Mouse (Mus musculus): ENCODE results near the gene 1700008O03Rik. TPM values are rescaled to one million over a fixed set of nuclear protein-coding genes. Genes with fewer than 3 reads are reported as not detected.
A peak's percentile ranks its signal among the peaks of the same experiment; 100 is the strongest.

The 1700008O03Rik gene
- 1.4 and 1.5 TPM in 2 replicates for polyA plus RNA-seq (2012; rRNA removed)

DNA sequence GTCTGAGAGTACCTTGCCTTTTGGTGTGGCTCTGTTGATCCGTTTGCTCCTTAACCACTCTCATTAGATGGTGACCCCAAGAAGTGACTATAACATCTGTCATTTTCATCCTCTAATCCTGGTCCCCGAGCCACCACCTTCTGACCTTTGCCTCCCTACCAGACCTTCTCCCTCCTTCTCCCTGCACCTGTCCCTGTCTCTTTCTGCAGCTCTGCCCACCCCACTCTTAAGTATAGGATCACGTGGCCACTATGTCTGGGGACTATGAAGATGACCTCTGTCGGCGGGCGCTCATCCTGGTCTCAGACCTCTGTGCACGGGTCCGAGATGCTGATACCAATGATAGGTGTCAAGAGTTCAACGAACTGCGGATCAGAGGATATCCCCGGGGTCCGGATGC is at the start of gene 1700008O03Rik:
Gene 1700008O03Rik (minus strand): TSS at position 101 of the 400 bp plus-strand sequence.
- DNase-seq (ENCODE audit: low spot score) = no peak

DNA sequence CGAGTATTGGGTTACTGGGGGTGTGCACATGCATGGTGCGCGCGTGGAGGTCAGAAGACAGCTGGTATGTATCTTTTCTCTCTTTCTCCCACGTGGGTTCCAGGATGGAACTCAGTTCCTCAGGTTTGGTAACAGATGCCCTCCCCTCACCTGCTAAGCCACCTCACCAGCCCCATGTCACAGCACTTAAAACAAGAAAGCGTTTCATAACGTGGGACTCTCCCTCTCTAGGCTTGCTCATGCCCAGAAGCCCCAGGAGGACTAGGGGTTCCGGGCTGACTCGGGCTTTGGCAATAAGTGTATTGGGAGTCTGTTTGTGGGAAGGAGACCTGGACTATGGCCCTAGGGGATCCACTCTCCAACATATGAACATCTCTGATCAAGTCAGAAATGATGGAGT is 48.5 kb upstream of the 1700008O03Rik start:
- no peak for DNase-seq (ENCODE audit: low spot score)

GRCm38 (mm10) chr7:44433371-44433770 is 47.8 kb upstream of the 1700008O03Rik start:
- no peak for DNase-seq (ENCODE audit: low spot score)

GRCm38 (mm10) chr7:44432550-44432949 is 46.9 kb upstream of the 1700008O03Rik start:
- DNase-seq (ENCODE audit: low spot score) = no peak

- no peak for DNase-seq (ENCODE audit: low spot score)
These were observed 44.2 kb upstream of the 1700008O03Rik start for GRCm38 (mm10) chr7:44429534-44430488.

GRCm38 (mm10) chr7:44428968-44429521 is 43.4 kb upstream of the 1700008O03Rik start, which contains the start of gene Lrrc4b:
Gene Lrrc4b, plus strand, starts transcription at chr7:44429018.
- no peak for DNase-seq (ENCODE audit: low spot score)

GRCm38 (mm10) chr7:44428171-44428950 is 42.7 kb upstream of the 1700008O03Rik start:
- no peak for DNase-seq (ENCODE audit: low spot score)

- DNase-seq (ENCODE audit: low spot score) = no peak
These were observed 42.0 kb upstream of the 1700008O03Rik start for GRCm38 (mm10) chr7:44427666-44428065.

DNA sequence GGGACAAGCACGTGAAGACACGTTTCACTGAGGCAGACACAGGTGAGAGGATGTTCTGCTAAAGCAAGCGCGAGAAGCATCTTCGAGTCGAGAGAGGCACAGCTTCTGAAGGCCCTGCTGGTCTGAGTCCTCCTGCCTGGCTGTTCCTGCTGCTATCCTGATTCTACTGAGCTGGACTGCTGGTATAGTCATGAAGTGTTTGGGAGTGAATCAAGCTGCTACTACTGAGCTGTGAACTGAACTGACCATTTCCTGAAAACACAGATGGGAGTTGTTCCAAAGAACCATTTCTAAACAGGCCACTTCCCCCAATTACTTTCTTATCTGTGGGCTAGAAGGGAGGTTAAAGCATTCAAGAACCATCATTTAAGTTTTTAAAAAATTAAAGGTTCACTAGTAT is 27.7 kb upstream of the 1700008O03Rik start:
- DNase-seq (ENCODE audit: low spot score) = no peak

- no peak for DNase-seq (ENCODE audit: low spot score)
These were observed 25.5 kb upstream of the 1700008O03Rik start for GRCm38 (mm10) chr7:44411144-44411543.

GRCm38 (mm10) chr7:44406015-44406355 is 20.4 kb upstream of the 1700008O03Rik start:
- no peak for DNase-seq (ENCODE audit: low spot score)

- DNase-seq (ENCODE audit: low spot score) = no peak
These were observed 19.9 kb upstream of the 1700008O03Rik start for GRCm38 (mm10) chr7:44405346-44406014.

DNA sequence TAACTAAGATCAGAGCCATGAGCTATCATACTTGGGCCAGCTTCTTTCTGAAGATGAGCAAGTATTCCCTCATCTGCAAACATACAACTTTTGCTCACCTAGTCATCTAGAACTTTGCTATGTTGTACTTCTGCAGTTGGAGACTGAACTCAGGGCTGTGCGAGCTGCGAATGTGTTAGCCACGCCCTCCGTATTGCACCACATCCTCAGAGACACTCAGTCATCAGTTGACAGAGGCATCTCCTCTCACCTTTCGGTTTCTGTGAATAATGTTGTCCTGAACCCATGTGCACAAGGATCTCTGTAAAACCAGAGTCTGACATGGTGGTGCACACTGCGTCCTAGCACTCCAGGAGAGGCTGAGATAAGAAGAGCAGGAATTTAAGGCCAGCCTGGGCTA is 16.1 kb upstream of the 1700008O03Rik start:
- DNase-seq (ENCODE audit: low spot score) = no peak

DNA sequence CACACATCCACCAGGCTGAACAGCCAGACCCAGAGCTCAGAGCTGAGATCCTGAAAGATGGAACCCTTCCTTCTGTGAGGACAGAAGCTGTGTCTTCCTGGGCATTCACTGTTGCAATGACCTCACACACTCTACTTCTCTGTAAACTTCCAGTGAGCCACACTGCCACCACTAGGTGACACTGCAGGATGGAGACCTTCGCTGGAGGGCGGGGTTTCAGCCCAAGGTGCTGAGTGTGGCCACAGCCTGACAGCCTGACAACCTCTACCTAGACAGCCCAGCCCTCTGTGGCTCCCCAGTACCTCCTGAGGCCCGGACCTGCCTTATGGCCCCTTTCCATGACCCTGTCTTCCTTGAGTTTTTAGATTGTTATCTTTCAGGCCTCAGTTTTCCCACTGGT is 12.9 kb upstream of the 1700008O03Rik start:
- no peak for DNase-seq (ENCODE audit: low spot score)

DNA sequence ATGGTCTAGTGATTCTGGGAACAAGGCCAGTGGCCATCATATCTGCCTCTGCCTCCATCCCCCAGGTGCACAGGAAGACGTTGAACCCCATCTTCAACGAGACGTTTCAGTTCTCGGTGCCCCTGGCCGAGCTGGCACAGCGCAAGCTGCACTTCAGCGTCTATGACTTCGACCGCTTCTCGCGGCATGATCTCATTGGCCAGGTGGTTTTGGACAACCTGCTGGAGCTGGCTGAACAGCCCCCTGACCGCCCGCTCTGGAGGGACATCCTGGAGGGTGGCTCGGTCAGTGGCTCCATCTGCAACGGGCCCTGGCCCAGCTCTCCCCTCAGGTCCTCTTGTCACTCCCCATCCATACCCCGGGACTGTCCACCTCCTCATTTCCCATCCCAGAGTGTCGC is 7.7 kb upstream of the 1700008O03Rik start:
- no peak for DNase-seq (ENCODE audit: low spot score)

DNA sequence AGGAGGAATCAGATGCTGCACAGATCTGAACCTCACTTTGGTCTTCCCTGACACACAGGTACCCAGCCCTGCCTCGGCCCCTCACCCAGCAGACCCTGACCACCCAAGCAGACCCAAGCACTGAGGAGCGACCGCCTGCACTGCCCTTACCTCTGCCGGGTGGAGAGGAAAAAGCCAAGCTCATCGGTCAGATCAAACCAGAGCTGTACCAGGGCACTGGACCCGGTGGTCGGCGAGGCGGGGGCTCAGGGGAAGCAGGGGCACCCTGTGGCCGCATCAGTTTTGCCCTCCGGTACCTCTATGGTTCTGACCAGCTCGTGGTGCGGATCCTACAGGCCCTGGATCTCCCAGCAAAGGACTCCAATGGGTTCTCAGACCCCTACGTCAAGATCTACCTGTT is 6.7 kb upstream of the 1700008O03Rik start:
- no peak for DNase-seq (ENCODE audit: low spot score)

DNA sequence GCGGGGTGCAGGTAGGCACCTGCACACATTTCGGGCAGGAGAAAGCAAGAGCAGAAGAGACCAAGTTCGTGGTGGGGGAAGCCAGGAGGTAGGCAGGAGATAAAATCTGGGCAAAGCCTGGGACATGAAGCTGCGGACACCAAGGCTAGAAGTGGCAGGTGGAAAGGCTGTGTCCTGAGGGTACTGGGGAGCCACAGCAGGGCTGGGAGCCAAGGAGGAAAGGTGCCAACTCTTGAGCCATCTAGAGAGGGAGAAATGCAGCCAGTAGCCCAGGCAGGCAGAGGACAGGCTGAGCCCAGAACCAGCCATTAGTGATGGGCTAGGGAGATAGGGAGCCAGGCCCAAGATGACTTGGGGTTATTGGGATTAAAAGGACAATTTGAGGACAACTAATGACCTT is 6.2 kb upstream of the 1700008O03Rik start:
- DNase-seq (ENCODE audit: low spot score) = no peak

DNA sequence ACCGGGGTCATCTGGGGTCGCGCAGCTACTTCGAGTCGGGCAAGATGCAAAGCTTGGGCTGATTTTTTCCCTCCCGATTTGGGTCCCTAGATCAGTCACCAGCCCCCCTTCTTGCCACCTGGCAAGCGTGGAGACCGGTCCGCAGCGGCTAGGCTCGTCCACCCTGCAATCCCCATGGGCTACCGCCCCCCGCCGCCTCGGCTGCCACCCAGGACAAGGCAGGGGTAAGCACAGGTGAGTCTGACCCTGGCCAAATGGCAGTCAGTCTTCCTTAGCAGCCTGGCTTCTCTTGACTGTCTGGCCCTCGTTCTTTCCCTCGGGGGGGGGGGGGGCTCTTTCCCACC is 932 bp downstream of the 1700008O03Rik start:
- DNase-seq (ENCODE audit: low spot score) = no peak

DNA sequence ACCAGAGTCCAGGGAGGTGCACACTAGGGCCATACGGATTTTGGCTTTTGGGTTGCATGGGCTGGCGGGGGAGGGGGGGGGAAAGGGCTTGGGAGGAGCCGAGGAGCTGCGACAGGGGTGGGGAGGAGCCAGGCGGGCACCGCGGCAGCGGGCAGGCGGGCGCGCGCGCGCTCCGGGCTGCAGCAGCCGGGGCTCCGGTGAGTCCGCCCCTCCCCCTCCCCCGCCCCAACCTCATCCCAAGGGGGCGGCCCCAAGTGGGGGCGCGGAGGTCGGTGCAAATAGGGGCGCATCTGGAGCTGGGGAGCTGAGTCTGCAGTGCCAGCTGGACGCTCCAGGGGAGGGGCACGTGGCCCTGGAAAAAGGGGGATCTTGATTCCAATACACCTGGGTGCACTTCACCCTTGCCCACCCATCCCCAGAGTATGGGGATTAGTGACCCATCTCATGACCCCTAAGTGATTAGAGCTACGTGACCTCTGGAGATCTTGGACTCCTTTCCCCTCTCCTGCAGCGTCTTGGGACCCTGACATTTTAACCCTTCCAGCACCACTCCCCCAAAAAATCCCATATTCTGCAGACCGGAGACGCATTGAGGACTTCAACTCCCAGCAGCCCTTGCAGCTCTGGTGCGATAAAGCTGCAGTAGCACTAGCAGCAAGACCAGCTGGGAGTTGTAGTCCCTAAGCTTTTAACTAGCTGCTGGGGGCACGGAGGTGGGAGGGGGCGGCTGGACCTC is 1.5 kb downstream of the 1700008O03Rik start, which contains the start of gene Syt3:
Gene Syt3 (plus strand): TSS at position 123 of the 736 bp plus-strand sequence.
- peak; percentile 38 for DNase-seq (ENCODE audit: low spot score)

- DNase-seq (ENCODE audit: low spot score) = no peak
These were observed 3.1 kb downstream of the 1700008O03Rik start for GRCm38 (mm10) chr7:44382541-44382940.

- DNase-seq (ENCODE audit: low spot score) = no peak
These were observed 7.3 kb downstream of the 1700008O03Rik start for GRCm38 (mm10) chr7:44378290-44378689.
